Mouse (Mus musculus) hindbrain, embryonic 11.5 days (tissue): Measurements from ENCODE around the gene Gm49333. TPM values are rescaled to one million over a fixed set of nuclear protein-coding genes. Genes with fewer than 3 reads are reported as not detected.
"Not testable (repeated sequence)": the region's sequence is repeated elsewhere in the genome, so short reads cannot be mapped to it uniquely, and the experiment has no call there.

Experiments
- ATAC-seq: fragments of 200-750 bp; cut with Nextera tagmentation; 2 replicates; pipeline ENCODE4 v1.8.0; 2017; ENCODE audit warnings: mild to moderate bottlenecking, moderate TSS enrichment, moderate library complexity; ENCODE audit not compliant: low FRiP score
- DNase-seq: peaks from one replicate; pipeline ENCODE4 v3.0.0-alpha.2; 2015; ENCODE audit warnings: low spot score
- H3K27ac ChIP-seq: fragments of 300-500 bp; sonication (generic); 2 replicates; pipeline ENCODE4 v1.5.1; 2014; ENCODE audit warnings: mild to moderate bottlenecking, low read depth, low read length
- H3K27me3 ChIP-seq: fragments of 300-500 bp; sonication (generic); 2 replicates; pipeline ENCODE4 v1.6.1; 2014; ENCODE audit warnings: mild to moderate bottlenecking, low read length, moderate library complexity, mixed read lengths; ENCODE audit not compliant: control insufficient read depth, insufficient read depth
- H3K36me3 ChIP-seq: fragments of 300-500 bp; sonication (generic); 2 replicates; pipeline ENCODE4 v1.6.1; 2014; ENCODE audit warnings: mild to moderate bottlenecking, low read length, moderate library complexity, mixed read lengths; ENCODE audit not compliant: control insufficient read depth, insufficient read depth
- H3K4me1 ChIP-seq: fragments of 300-500 bp; sonication (generic); replicated peaks from 2 replicates; pipeline ENCODE4 v1.6.1; 2014; ENCODE audit warnings: low read length, mixed read lengths; ENCODE audit not compliant: control insufficient read depth, insufficient read depth
- H3K4me2 ChIP-seq: fragments of 300-500 bp; sonication (generic); replicated peaks from 2 replicates; pipeline ENCODE4 v1.6.1; 2014; ENCODE audit warnings: mild to moderate bottlenecking, low read depth, low read length
- H3K4me3 ChIP-seq: fragments of 300-500 bp; sonication (generic); 2 replicates; pipeline ENCODE4 v1.5.1; 2014; ENCODE audit warnings: low read depth, low read length
- H3K9ac ChIP-seq: fragments of 300-500 bp; sonication (generic); 2 replicates; pipeline ENCODE4 v1.6.1; 2014; ENCODE audit warnings: low read depth, low read length
- H3K9me3 ChIP-seq: fragments of 300-500 bp; sonication (generic); 2 replicates; pipeline ENCODE4 v1.6.1; 2016; ENCODE audit warnings: low read length; ENCODE audit not compliant: control insufficient read depth
- WGBS: fragments of 180-500 bp; shearing (Covaris S2); extraction: QIAGEN DNeasy Blood & Tissue Kit; methylation state at CpG from one replicate; pipeline ENCODE4 v1.1.7; 2014; 5-methylcytosine and 5-hydroxymethylcytosine counted together
- polyA plus RNA-seq: library from polyadenylated mRNA; unstranded; fragments of >200 nt; fragmentation: Nextera tagmentation; extraction: Ambion mirVana; gene quantifications from 2 replicates; pipeline ENCODE4 v1.2.1, GENCODE M21; 2014

Gm49333 gene
- polyA plus RNA-seq, 1 experiment from 2014 or later = not detected

DNA sequence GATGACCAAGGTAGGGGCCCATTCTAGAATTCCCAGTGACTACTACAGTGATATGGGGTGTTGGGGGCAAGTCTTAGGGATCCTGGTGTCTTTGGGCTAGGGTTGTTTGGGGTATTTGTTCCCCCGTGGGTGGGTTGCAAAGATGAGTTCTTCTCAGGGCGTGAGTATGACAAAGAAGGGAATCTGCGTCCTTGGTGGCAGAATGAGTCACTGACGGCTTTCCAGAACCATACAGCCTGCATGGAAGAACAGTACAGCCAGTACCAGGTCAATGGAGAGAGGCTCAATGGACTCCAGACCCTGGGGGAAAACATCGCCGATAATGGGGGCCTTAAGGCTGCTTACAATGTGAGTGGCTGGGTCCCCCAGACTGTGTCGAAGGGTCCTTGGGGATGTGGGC lies 32.5 kb downstream of the Gm49333 start:
- WGBS = 84% methylated on average over 7 of the region's 7 CpGs
- Histone ChIP-seq H3K9ac (no peak overlapping the region), H3K9me3 (no peaks in the 10 kb centered on the region), H3K27ac (no peak overlapping the region), H3K4me2 (no peak overlapping the region), H3K4me3 (no peak overlapping the region), H3K4me1 (no peaks in the 10 kb centered on the region; the same call in 1 of the 2 replicates), H3K36me3 (no peaks in the 10 kb centered on the region), H3K27me3 (no peaks in the 10 kb centered on the region)
- DNase-seq (no peak), ATAC-seq (no peak)

DNA sequence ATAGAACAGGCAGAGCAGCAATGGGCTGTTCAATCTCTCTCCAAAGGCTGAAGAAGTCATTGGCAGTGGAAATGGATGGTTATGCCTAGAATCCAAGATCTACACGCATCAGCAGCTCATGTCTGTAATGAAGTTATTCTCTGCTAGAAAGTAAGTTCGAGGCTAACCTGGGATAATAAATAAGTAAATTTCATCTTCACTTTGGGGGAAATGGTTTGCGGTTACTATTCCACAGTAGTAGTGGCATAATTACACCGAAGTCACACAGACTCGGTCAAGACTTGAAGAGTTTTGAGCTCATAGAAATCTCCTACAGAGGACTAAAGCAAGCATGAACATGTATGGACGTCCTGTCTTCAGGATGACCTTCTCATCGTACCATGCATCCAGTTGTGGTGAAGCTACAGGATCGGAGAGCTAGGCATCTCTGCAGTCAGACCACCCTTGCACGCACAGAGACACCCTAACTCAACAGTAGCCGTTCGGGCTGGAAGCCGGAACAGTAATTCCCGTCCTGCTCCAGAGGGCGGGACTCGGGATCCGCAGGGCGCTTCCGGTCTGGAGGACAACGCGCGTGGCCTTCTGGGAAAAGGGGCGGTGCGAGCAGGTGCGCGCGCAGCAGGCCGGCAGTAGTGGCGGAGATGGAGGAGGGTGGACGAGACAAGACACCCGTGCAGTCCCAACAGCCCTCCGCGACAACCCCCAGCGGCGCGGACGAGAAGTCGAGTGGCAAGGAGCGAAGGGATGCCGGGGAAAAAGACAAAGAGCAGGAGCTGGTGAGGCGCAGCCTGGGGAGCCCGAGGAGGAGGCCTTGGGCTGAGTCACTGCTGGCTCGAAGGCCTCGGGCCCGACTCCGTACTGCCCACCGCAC lies 39.9 kb downstream of the Gm49333 start, which contains the start of gene Psmd2:
Psmd2 (plus strand) TSS at position 577 of the 871 bp plus-strand sequence.
- Histone ChIP-seq H3K4me3 (peak within 1 kb of the TSS; percentile 72), H3K9me3 (no peaks in the 10 kb centered on the region), H3K9ac (peak within 1 kb of the TSS; percentile 80), H3K4me1 (no peaks in the 10 kb centered on the region), H3K27ac (peak within 1 kb of the TSS; percentile 63), H3K36me3 (no peaks in the 10 kb centered on the region), H3K4me2 (peak within 1 kb of the TSS; percentile 81), H3K27me3 (no peaks in the 10 kb centered on the region)
- peak; percentile 98 for ATAC-seq
- 2% methylated on average over 45 of the region's 46 CpGs for WGBS
- DNase-seq = peak; percentile 98

DNA sequence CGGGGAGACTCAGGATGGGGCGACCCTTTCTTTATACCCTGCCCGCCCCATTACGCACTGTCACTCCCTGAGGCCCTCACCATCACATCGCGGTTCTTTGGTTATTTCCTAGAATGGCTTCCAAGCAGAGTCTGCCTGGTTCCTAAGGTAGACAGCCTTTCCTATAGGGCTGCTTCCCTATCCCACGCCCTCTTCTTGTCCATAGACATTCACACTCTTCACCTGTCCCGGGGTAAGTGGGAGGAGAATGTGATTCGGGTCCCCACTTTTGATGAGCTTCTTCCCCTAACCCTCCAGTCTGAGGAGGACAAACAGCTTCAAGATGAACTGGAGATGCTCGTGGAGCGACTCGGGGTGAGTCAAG lies 40.5 kb downstream of the Gm49333 start:
- no peak for DNase-seq
- 0 out of 2 replicates have a peak, but pooled peaks cover under 1% of the 10 kb centered on the region for H3K36me3 ChIP-seq
- H3K9ac ChIP-seq = peak overlapping the region; percentile 80
- no peaks in the 10 kb centered on the region for H3K4me1 ChIP-seq
- H3K27ac ChIP-seq = peak overlapping the region; percentile 63
- H3K27me3 ChIP-seq = no peaks in the 10 kb centered on the region
- 12% methylated on average over 12 of the region's 12 CpGs for WGBS
- H3K9me3 ChIP-seq = no peaks in the 10 kb centered on the region
- H3K4me3 ChIP-seq = peak overlapping the region; percentile 72
- H3K4me2 ChIP-seq = peak overlapping the region; percentile 81
- ATAC-seq = no peak; the same call in 1 of the 2 replicates

DNA sequence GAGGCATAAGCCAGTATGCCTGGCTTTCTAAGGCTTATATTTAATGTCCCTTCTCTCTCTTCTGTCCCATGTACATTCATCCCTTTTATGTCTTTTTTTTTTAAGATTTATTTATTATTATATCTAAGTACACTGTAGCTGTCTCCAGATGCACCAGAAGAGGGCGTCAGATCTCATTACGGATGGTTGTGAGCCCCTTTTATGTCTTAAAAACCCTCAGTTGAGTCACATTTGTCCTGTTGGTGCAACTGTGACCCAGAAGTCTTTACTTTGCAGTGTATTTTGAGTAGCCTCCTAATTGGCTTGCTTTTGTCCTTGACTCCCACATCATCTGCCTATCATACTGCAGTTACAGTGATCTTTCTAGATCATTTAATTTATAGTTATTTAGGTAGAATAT lies 41.9 kb downstream of the Gm49333 start:
- 63% methylated on average over 2 of the region's 2 CpGs for WGBS
- Histone ChIP-seq H3K9ac (no peak overlapping the region), H3K36me3 (0 out of 2 replicates have a peak, but pooled peaks cover 5% of the 10 kb centered on the region), H3K4me2 (no peak overlapping the region), H3K9me3 (no peaks in the 10 kb centered on the region), H3K27ac (no peak overlapping the region), H3K4me3 (no peak overlapping the region), H3K27me3 (no peaks in the 10 kb centered on the region), H3K4me1 (no peaks in the 10 kb centered on the region)
- DNase-seq = no peak
- no peak for ATAC-seq

DNA sequence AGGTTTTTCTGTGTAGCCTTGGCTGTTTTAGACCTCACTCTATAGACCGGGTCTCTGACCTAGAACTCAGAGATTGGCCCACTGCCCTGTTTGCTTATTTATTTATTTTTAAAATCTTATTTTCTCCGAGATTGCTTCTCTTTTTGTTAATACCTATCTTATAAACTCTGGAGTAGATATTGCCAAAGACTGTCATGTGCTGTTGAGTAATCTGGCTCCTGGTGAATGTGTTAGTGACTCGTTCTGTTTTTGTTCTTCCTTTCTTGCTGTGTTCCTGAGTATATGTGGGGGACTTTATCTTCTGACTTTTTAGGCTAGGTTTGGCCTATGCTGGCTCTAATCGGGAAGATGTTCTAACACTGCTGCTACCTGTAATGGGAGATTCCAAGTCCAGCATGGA lies 46.3 kb downstream of the Gm49333 start:
- Histone ChIP-seq H3K27me3 (no peaks in the 10 kb centered on the region), H3K4me1 (no peaks in the 10 kb centered on the region), H3K9ac (no peak overlapping the region), H3K4me3 (no peak overlapping the region), H3K4me2 (no peak overlapping the region), H3K36me3 (peaks cover 26% of the 10 kb centered on the region), H3K9me3 (no peaks in the 10 kb centered on the region), H3K27ac (no peak overlapping the region)
- DNase-seq = no peak
- ATAC-seq = no peak
- WGBS = 90% methylated on average over 4 of the region's 4 CpGs

DNA sequence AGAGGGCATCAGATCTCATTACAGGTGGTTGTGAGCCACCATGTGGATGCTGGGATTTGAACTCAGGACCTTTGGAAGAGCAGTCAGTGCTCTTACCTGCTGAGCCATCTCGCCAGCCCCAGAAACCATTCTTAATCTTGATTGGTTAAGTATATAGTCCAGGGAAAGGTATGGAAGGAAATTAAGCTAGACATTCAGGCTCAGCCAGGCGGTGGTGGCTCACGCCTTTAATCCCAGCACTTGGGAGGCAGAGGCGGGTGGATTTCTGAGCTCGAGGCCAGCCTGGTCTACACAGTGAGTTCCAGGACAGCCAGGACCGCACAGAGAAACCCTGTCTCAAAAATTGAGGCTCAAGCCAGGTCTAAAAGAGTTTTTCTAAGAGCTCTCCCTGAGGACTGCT lies 56.6 kb downstream of the Gm49333 start, which contains the start of gene Eif4g1:
Eif4g1 (plus strand) TSS at position 301 of the 400 bp plus-strand sequence.
- H3K9ac ChIP-seq, H3K27ac ChIP-seq, H3K4me1 ChIP-seq, DNase-seq, H3K27me3 ChIP-seq, H3K9me3 ChIP-seq, ATAC-seq, H3K36me3 ChIP-seq, H3K4me2 ChIP-seq, H3K4me3 ChIP-seq: not testable (repeated sequence)
- 90% methylated on average over 3 of the region's 6 CpGs for WGBS

DNA sequence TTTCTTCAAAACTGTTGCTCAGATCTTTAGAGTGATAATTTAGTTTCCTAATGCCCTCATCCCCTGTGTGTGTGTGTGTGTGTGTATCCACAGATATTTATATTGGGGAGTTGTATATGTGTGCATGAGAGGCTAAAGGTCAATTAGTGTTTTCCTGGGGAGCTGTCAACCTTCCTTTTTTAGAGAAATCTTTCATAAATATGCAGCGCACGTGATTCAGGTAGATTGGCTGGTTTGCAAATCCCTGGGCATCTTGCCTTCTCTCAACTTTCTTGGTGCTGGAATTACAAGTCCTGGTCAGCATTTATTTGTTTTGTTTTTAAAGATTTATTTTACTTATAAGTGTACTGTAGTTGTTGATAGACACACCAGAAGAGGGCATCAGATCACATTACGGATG lies 58.9 kb downstream of the Gm49333 start:
- Histone ChIP-seq H3K4me1 (peaks cover 4% of the 10 kb centered on the region; the same call in 1 of the 2 replicates), H3K9ac (no peak overlapping the region), H3K27ac (no peak overlapping the region), H3K36me3 (no peaks in the 10 kb centered on the region), H3K4me2 (no peak overlapping the region), H3K4me3 (no peak overlapping the region), H3K27me3 (no peaks in the 10 kb centered on the region), H3K9me3 (no peaks in the 10 kb centered on the region)
- ATAC-seq (no peak), DNase-seq (no peak)
- 79% methylated on average over 3 of the region's 3 CpGs for WGBS

DNA sequence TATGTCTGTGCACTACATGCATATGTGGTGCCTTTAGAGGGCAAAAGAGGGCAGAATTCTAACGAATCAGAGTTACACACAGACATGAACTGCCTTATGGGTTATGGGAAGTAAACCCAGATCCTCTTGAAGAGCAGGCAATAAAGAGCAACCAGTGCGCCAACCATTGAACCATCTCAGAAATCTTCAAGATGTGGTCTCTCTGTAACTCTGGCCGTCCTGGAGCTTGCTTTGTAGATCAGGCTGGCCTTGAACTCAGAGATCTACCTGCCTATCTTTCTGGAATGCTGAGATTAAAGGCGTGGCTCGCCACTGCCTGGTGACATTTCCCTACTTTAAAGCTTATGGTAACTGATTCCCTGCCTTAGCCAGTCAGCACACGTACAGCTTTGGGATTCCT lies 60.5 kb downstream of the Gm49333 start:
- 28% methylated on average over 6 of the region's 6 CpGs for WGBS
- no peak for DNase-seq
- Histone ChIP-seq H3K27ac (no peak overlapping the region), H3K4me2 (peak overlapping the region; percentile 92; the same call in 1 of the 2 replicates), H3K27me3 (no peaks in the 10 kb centered on the region), H3K4me1 (peaks cover 4% of the 10 kb centered on the region), H3K9me3 (no peaks in the 10 kb centered on the region), H3K9ac (no peak overlapping the region), H3K4me3 (peak overlapping the region; percentile 98; the same call in 1 of the 2 replicates), H3K36me3 (peaks cover 2% of the 10 kb centered on the region; the same call in 1 of the 2 replicates)
- ATAC-seq = no peak

DNA sequence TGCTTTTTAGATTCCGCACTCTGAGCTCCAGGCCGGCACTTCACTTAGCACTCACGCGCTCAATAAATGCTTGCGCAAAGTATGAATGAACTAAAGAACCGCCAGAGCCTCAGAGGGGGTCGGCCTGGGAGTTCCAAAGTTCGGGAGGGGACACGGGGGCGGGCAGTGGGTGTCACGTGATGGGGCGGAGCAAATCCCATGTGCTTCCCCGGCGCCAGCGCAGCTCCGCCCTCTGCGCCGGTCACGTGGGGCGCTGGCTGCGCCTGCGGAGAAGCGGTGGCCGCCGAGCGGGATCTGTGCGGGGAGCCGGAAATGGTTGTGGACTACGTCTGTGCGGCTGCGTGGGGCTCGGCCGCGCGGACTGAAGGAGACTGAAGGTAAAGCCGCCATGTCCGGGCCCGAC lies 61.1 kb downstream of the Gm49333 start:
- H3K9ac ChIP-seq = peak overlapping the region; percentile 95
- DNase-seq = peak; percentile 97
- under 1% methylated on average over 35 of the region's 38 CpGs for WGBS
- H3K36me3 ChIP-seq = peaks cover 8% of the 10 kb centered on the region; the same call in 1 of the 2 replicates
- peak; percentile 96 for ATAC-seq
- peaks cover 4% of the 10 kb centered on the region for H3K4me1 ChIP-seq
- no peaks in the 10 kb centered on the region for H3K27me3 ChIP-seq
- H3K4me2 ChIP-seq = peak overlapping the region; percentile 92
- H3K9me3 ChIP-seq = no peaks in the 10 kb centered on the region
- peak overlapping the region; percentile 83 for H3K27ac ChIP-seq
- H3K4me3 ChIP-seq = peak overlapping the region; percentile 98
